13 mouse cellular contexts compared by ENCODE assay signal in the genomic region with DNA sequence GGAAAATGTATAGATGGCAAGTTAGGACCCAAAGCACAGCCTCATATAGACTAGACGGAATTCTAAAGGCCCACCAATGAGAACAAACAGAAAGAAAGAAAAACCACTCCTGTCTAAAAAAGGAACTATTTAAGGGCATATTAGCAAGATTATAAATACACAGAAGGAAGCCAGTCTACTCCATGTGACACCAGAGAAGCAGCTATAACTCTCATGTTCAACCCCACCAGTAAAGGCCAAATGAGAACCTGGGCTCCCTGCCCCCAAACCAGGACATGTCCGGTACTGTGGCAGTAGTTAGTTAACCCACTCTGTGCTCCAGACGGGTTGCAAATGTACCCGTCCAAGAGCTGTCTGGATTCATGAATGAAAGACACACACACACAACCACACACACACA. TPM values are rescaled to one million over a fixed set of nuclear protein-coding genes. Genes with fewer than 3 reads are reported as not detected.
"Had no signal": no experiment of that assay in that cellular context is flagged by ENCODE, and none has a peak within 500 bp of the region (broad histone marks: within the 10 kb centered on the region; RNA-seq: fewer than 3 reads in every experiment).

No protein-coding gene starts in this region.

- H3K4me3 ChIP-seq: layer of hippocampus, adult 2 months; limb, embryonic 12.5 days; liver, embryonic 13.5 days; lung, embryonic 15.5 days; midbrain, embryonic 10.5 days had no signal

- DNase-seq: kidney, postnatal 10 days; kidney, postnatal 4 days; liver; liver, embryonic 13.5 days; lung, postnatal 14 days; thymus, postnatal 14 days had no signal

- H3K9ac ChIP-seq: limb, embryonic 12.5 days; liver, embryonic 13.5 days; liver, postnatal 0 days; lung, embryonic 15.5 days had no signal

- H3K4me1 ChIP-seq: liver, embryonic 13.5 days; lung, embryonic 15.5 days; midbrain, embryonic 10.5 days had no signal

- H3K36me3 ChIP-seq: limb, embryonic 12.5 days; liver, embryonic 13.5 days; lung, embryonic 15.5 days; midbrain, embryonic 10.5 days had no signal

- ATAC-seq: midbrain, embryonic 16.5 days had no signal

- H3K4me2 ChIP-seq: limb, embryonic 12.5 days; liver, embryonic 13.5 days; lung, embryonic 15.5 days had no signal

- H3K9me3 ChIP-seq: liver, embryonic 13.5 days; lung, embryonic 15.5 days; midbrain, embryonic 10.5 days had no signal

- H3K27ac ChIP-seq: layer of hippocampus, adult 2 months; limb, embryonic 12.5 days; liver, embryonic 13.5 days; lung, embryonic 15.5 days; midbrain, embryonic 10.5 days; stomach, postnatal 0 days had no signal

- H3K27me3 ChIP-seq: limb, embryonic 12.5 days; liver, embryonic 13.5 days; lung, embryonic 15.5 days had no signal

RNA-seq across cellular contexts. Expression of gene Cfap54, which starts 14.4 kb away (rescaled TPM):
- polyA plus RNA-seq: stomach, postnatal 0 days had no signal
